Mouse (Mus musculus): ENCODE results near the gene Cd40lg. TPM values are rescaled to one million over a fixed set of nuclear protein-coding genes. Genes with fewer than 3 reads are reported as not detected.

Gene Cd40lg
- polyA plus RNA-seq, 1 experiment from 2014 or later, result not detected

DNA sequence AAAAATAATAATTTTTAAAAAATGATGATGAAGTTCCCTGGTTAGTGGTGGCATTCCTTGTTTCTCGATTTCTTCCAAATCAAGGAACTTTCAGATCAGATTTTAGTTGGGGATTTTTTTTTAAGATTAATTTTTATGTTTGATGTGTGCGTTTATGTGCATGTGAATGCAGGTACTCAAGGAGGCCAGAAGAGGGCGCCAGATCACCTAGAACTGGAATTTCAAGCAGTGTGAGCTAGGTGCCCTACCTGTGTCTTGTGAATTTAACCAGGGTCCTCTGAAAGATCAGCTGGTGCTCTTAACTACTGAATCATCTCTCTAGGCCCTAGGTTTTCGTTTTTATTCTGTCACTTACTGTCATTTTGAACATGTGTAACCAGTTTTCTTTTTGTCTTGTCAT, 24.0 kb downstream of the Cd40lg start:
- H3K9ac ChIP-seq (ENCODE audit: low read length), result no peak overlapping the region
- H3K36me3 ChIP-seq (ENCODE audit: control insufficient read depth, insufficient read depth, low read length), result no peaks in the 10 kb centered on the region
- no peaks in the 10 kb centered on the region for H3K27me3 ChIP-seq (ENCODE audit: control insufficient read depth, insufficient read depth, low read depth, low read length)
- no peak overlapping the region for H3K27ac ChIP-seq (ENCODE audit: low read length)
- no peak for ATAC-seq (ENCODE audit: low read depth)
- no peak overlapping the region for H3K4me2 ChIP-seq (ENCODE audit: low read depth, low read length)
- WGBS, result 66% methylated on average over 4 of the region's 4 CpGs
- no peaks in the 10 kb centered on the region for H3K9me3 ChIP-seq (ENCODE audit: control insufficient read depth, low read length)
- no peak overlapping the region for H3K4me3 ChIP-seq (ENCODE audit: low read length)
- no peaks in the 10 kb centered on the region for H3K4me1 ChIP-seq (replicated peaks; ENCODE audit: control insufficient read depth, insufficient read depth, low read length)

DNA sequence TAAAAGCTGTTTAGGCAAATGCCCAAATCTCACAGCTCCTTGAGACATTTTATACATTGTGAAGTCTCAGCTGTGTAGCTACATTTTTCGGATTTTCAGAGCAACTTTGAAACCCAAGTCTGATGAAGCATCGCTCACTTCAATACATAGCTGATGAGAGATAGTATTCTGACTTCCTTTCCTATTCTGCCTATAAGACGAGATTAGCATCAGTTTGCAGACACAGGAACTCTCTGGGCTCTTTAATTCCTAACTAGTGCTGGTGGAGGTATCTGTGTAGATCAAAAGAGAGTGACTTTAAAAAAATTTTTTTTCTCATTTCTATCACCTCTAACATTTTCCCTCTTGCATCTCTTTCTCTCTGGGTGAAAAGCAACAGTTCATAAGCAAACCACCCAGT, 26.6 kb downstream of the Cd40lg start:
- H3K4me2 ChIP-seq (ENCODE audit: low read depth, low read length), result no peak overlapping the region
- WGBS, result 58% methylated on average over 3 of the region's 3 CpGs
- H3K9ac ChIP-seq (ENCODE audit: low read length), result no peak overlapping the region
- H3K4me1 ChIP-seq (replicated peaks; ENCODE audit: control insufficient read depth, insufficient read depth, low read length), result no peaks in the 10 kb centered on the region
- H3K4me3 ChIP-seq (ENCODE audit: low read length), result no peak overlapping the region
- ATAC-seq (ENCODE audit: low read depth), result no peak
- H3K27me3 ChIP-seq (ENCODE audit: control insufficient read depth, insufficient read depth, low read depth, low read length), result no peaks in the 10 kb centered on the region
- H3K9me3 ChIP-seq (ENCODE audit: control insufficient read depth, low read length), result no peaks in the 10 kb centered on the region
- H3K27ac ChIP-seq (ENCODE audit: low read length), result no peak overlapping the region
- no peaks in the 10 kb centered on the region for H3K36me3 ChIP-seq (ENCODE audit: control insufficient read depth, insufficient read depth, low read length)

DNA sequence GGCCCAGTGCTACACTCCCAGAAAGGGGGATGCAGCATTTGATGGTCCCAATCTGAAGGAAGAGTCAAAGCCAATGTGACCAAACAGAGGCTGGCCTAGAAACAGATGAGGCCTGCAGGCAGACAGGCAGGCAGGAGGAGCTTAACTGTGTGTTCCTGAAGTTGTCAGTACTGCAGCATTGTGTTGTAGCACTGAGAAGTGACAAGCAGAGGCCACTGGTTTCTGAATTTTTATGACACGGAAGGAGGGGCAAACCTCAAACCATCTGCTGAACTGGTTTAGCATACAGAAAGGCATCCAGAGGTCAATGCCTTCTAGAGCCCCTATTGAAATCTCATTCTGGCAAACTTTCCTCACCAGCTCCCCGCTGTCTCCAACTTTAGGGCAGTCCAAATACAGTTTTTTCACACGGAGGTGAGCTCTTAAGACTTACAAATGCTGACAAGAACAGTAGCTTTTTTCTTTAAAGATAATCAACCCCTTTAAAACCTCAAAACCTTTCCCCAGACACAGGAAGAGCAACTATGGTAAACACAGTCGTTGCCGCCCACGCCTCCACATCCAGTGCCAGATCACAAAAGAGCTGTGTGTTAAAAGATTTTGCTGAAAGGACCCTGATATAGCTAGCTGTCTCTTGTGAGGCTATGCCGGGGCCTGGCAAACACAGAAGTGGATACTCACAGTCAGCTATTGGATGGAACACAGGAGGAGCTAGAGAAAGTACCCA, 41.5 kb downstream of the Cd40lg start:
- ATAC-seq (ENCODE audit: low read depth), result no peak
- no peaks in the 10 kb centered on the region for H3K36me3 ChIP-seq (ENCODE audit: control insufficient read depth, insufficient read depth, low read length)
- H3K27me3 ChIP-seq (ENCODE audit: control insufficient read depth, insufficient read depth, low read depth, low read length), result no peaks in the 10 kb centered on the region
- H3K4me3 ChIP-seq (ENCODE audit: low read length), result no peak overlapping the region
- H3K9me3 ChIP-seq (ENCODE audit: control insufficient read depth, low read length), result no peaks in the 10 kb centered on the region
- no peaks in the 10 kb centered on the region for H3K4me1 ChIP-seq (replicated peaks; ENCODE audit: control insufficient read depth, insufficient read depth, low read length)
- H3K4me2 ChIP-seq (ENCODE audit: low read depth, low read length), result no peak overlapping the region
- 35% methylated on average over 7 of the region's 7 CpGs for WGBS
- no peak overlapping the region for H3K9ac ChIP-seq (ENCODE audit: low read length)
- H3K27ac ChIP-seq (ENCODE audit: low read length), result no peak overlapping the region

DNA sequence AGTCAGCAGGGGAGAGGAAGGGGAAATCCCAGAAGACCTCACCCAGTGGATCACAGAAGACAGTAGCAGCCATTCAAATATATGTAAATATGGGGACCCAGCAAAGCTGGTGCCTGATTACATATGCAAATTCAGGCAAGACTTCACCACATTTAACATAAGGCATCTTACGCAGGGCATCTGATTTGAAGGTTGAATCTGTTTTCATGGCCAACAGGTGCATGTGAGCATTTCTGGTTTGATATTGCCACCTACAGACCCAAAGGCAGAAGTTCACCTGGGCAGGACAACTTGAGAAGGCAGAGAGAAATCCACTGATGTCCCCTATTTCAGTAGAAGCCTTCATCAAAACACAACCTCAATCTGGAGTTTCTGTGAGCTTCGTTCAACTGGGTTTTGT, 48.8 kb downstream of the Cd40lg start:
- no peak overlapping the region for H3K27ac ChIP-seq (ENCODE audit: low read length)
- WGBS, result 60% methylated on average over 2 of the region's 2 CpGs

DNA sequence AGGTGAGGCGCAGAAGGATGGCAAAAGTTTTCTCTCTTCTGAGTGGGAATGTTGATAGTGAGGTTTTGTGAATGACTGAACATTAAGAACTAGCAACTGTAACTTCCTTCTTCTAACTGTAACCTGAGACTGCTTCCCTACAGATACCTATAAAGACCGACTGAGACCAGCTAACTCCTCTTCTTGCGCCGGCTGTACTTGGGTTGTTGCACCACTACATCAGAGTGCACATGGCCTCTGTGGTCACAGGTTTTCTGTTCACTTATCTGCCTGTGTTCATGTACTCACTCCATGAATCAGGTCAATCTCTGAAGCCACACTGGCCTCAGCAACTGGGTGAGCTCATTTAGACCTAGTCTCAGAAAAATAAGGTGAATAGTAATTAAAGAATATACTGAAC, 51.6 kb downstream of the Cd40lg start:
- Histone ChIP-seq H3K9me3 (ENCODE audit: control insufficient read depth, low read length) (no peaks in the 10 kb centered on the region), H3K4me2 (ENCODE audit: low read depth, low read length) (no peak overlapping the region), H3K4me1 (replicated peaks; ENCODE audit: control insufficient read depth, insufficient read depth, low read length) (no peaks in the 10 kb centered on the region), H3K9ac (ENCODE audit: low read length) (no peak overlapping the region), H3K27ac (ENCODE audit: low read length) (no peak overlapping the region), H3K4me3 (ENCODE audit: low read length) (no peak overlapping the region), H3K27me3 (ENCODE audit: control insufficient read depth, insufficient read depth, low read depth, low read length) (no peaks in the 10 kb centered on the region), H3K36me3 (ENCODE audit: control insufficient read depth, insufficient read depth, low read length) (no peaks in the 10 kb centered on the region)
- no peak for ATAC-seq (ENCODE audit: low read depth)
- WGBS, result 78% methylated on average over 4 of the region's 4 CpGs

More for the DNA sequence above, 48.8 kb downstream of the Cd40lg start:
- Histone ChIP-seq H3K4me3 (ENCODE audit: low read length) (no peak overlapping the region), H3K27me3 (ENCODE audit: control insufficient read depth, insufficient read depth, low read depth, low read length) (no peaks in the 10 kb centered on the region), H3K4me1 (replicated peaks; ENCODE audit: control insufficient read depth, insufficient read depth, low read length) (no peaks in the 10 kb centered on the region), H3K36me3 (ENCODE audit: control insufficient read depth, insufficient read depth, low read length) (no peaks in the 10 kb centered on the region), H3K4me2 (ENCODE audit: low read depth, low read length) (no peak overlapping the region), H3K9me3 (ENCODE audit: control insufficient read depth, low read length) (no peaks in the 10 kb centered on the region), H3K9ac (ENCODE audit: low read length) (no peak overlapping the region)
- no peak for ATAC-seq (ENCODE audit: low read depth)

Other genes starting within 250 kb of the Cd40lg start
- not detected in 2 replicates for gene Brs3, start 169.1 kb upstream of the Cd40lg start, polyA plus RNA-seq (2015; fragmentation: Nextera tagmentation; extraction: Ambion mirVana)
- 63.9 and 68.3 TPM in 2 replicates for gene Htatsf1, start 158.6 kb upstream of the Cd40lg start, polyA plus RNA-seq (2015; fragmentation: Nextera tagmentation; extraction: Ambion mirVana)
- 0.23 TPM in 1 of 2 replicates, not detected in the other for gene Vgll1, start 124.0 kb upstream of the Cd40lg start, polyA plus RNA-seq (2015; fragmentation: Nextera tagmentation; extraction: Ambion mirVana)
- 22.9 and 26.4 TPM in 2 replicates for gene Arhgef6, start 126.6 kb downstream of the Cd40lg start, polyA plus RNA-seq (2015; fragmentation: Nextera tagmentation; extraction: Ambion mirVana)
- gene Rbmx, start 180.9 kb downstream of the Cd40lg start, polyA plus RNA-seq (2015; fragmentation: Nextera tagmentation; extraction: Ambion mirVana), result 125 and 131 TPM in 2 replicates
- not detected in 2 replicates for gene Gm364, start 197.0 kb downstream of the Cd40lg start, polyA plus RNA-seq (2015; fragmentation: Nextera tagmentation; extraction: Ambion mirVana)